Mouse (Mus musculus) embryonic facial prominence, embryonic 14.5 days (tissue): ENCODE results near the gene Samd13. TPM values are rescaled to one million over a fixed set of nuclear protein-coding genes. Genes with fewer than 3 reads are reported as not detected.

Experiments
- ATAC-seq: fragments of 200-750 bp; cut with Nextera tagmentation; 2 replicates; pipeline ENCODE4 v1.8.0; 2017; ENCODE audit warnings: low read depth, moderate number of reproducible peaks, moderate TSS enrichment
- DNase-seq: peaks from one replicate; pipeline ENCODE4 v3.0.0-alpha.2; 2015; ENCODE audit warnings: low spot score
- H3K27ac ChIP-seq: fragments of 300-500 bp; sonication (generic); replicated peaks from 2 replicates; pipeline ENCODE4 v1.5.1; 2014; ENCODE audit warnings: low read depth, mild to moderate bottlenecking, low read length, moderate library complexity
- H3K27me3 ChIP-seq: fragments of 300-500 bp; sonication (generic); replicated peaks from 2 replicates; pipeline ENCODE4 v1.6.1; 2014; ENCODE audit warnings: low read length; ENCODE audit not compliant: control insufficient read depth, insufficient read depth
- H3K36me3 ChIP-seq: fragments of 300-500 bp; sonication (generic); 2 replicates; pipeline ENCODE4 v1.6.1; 2014; ENCODE audit warnings: low read length, mixed read lengths; ENCODE audit not compliant: control insufficient read depth, insufficient read depth
- H3K4me1 ChIP-seq: fragments of 300-500 bp; sonication (generic); 2 replicates; pipeline ENCODE4 v1.6.1; 2014; ENCODE audit warnings: antibody characterized with exemption, low read length; ENCODE audit not compliant: control insufficient read depth, insufficient read depth
- H3K4me2 ChIP-seq: fragments of 300-500 bp; sonication (generic); 2 replicates; pipeline ENCODE4 v1.6.1; 2014; ENCODE audit warnings: low read depth, mild to moderate bottlenecking, low read length, moderate library complexity, mixed read lengths
- H3K4me3 ChIP-seq: fragments of 300-500 bp; sonication (generic); 2 replicates; pipeline ENCODE4 v1.5.1; 2014; ENCODE audit warnings: low read depth, mild to moderate bottlenecking, low read length
- H3K9ac ChIP-seq: fragments of 300-500 bp; sonication (generic); 2 replicates; pipeline ENCODE4 v1.6.1; 2014; ENCODE audit warnings: low read depth, mild to moderate bottlenecking, low read length, moderate library complexity, mixed read lengths
- H3K9me3 ChIP-seq: fragments of 300-500 bp; sonication (generic); 2 replicates; pipeline ENCODE4 v1.6.1; 2016; ENCODE audit warnings: low read length; ENCODE audit not compliant: control insufficient read depth
- WGBS: fragments of 180-500 bp; shearing (Covaris S2); extraction: QIAGEN DNeasy Blood & Tissue Kit; methylation state at CpG from one replicate; pipeline ENCODE4 v1.1.7; 2014; 5-methylcytosine and 5-hydroxymethylcytosine counted together
- polyA plus RNA-seq: library from polyadenylated mRNA; unstranded; fragments of >200 nt; fragmentation: Nextera tagmentation; extraction: Ambion mirVana; gene quantifications from 2 replicates; pipeline ENCODE4 v1.2.1, GENCODE M21; 2014

Gene Samd13
- polyA plus RNA-seq, 1 experiment from 2014 or later: 1.3 TPM

DNA sequence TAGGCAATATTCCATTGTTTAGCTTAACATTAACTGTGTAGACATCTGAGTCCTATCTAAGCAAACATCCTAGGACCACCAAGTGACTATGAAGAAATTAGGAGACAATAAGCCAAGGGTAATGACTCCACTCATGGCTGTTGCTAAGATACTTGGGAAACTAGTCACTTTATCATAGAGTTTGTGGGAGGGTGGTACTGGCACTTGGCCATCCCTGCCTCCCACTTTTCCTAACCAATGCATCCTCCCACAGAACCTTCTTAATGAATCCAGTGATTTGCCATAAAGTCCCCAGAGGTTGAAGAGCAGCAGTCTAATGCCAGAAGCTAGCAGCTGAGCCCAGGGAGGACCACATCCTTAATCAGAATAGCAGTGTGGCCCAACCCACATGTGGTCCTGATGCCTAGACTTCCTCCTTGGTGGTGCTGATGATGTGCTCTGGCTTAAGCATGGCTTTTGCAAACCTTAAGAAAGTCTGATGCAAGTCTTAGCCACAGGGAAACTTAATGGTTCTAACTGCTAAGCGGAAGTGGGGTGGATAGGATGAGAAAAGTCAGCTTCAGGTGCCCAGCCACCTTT, 27.2 kb downstream of the Samd13 start:
- Histone ChIP-seq H3K27me3 (no peaks in the 10 kb centered on the region), H3K27ac (no peak overlapping the region), H3K36me3 (no peaks in the 10 kb centered on the region), H3K4me3 (no peak overlapping the region), H3K9ac (no peak overlapping the region), H3K4me1 (no peaks in the 10 kb centered on the region), H3K4me2 (no peak overlapping the region), H3K9me3 (no peaks in the 10 kb centered on the region)
- ATAC-seq (no peak), DNase-seq (no peak)
- WGBS: 89% methylated on average over 1 of the region's 1 CpGs

DNA sequence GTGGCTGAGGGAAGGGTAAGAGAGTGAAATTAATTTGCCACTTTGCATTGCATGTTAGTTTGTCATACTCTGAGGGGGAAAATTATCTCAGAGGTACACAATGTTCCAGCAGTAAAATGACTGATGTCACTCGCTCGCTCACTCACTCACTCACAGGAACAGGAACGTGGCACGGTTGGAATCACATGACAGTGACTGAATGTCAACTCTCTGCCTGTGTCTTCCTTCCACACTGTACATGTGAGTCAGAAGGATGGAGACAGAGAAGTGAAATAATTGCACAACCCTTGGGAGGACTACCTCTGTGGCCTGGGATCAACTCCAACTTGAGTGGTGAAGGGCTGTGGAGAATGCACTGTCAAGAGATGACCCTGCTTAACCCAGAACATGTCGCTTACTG, 28.0 kb downstream of the Samd13 start:
- no peak overlapping the region for H3K4me3 ChIP-seq
- WGBS: 87% methylated on average over 5 of the region's 5 CpGs
- H3K4me1 ChIP-seq: no peaks in the 10 kb centered on the region
- DNase-seq (no peak), ATAC-seq (no peak)
- no peaks in the 10 kb centered on the region for H3K9me3 ChIP-seq
- H3K27me3 ChIP-seq: no peaks in the 10 kb centered on the region
- H3K27ac ChIP-seq: no peak overlapping the region
- H3K36me3 ChIP-seq: no peaks in the 10 kb centered on the region
- H3K4me2 ChIP-seq: no peak overlapping the region
- no peak overlapping the region for H3K9ac ChIP-seq

DNA sequence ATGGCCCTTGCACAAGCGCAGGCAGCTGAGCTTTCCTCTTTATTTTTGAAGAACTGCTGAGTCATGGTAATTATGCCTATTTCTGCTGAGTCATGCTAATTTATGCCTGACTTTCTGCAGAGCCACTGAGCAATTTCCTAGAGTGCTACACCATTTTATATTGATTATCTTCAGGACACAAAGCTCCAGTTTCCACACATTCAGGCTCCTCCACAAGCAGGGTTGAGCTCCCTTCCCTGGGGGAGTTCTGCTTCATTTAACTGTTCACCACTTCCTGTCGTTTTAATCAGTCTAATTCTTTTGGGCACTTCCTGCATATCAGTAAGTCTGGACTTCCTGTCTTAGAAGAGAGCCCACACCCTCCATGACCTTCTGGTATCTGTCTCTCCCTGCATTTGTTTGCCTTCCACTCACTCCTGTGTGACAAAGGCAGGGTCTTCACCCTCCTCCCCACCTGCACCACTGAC, 30.2 kb downstream of the Samd13 start:
- Histone ChIP-seq H3K9ac (no peak overlapping the region), H3K27ac (no peak overlapping the region), H3K4me1 (no peaks in the 10 kb centered on the region), H3K4me2 (no peak overlapping the region), H3K4me3 (no peak overlapping the region), H3K9me3 (no peaks in the 10 kb centered on the region), H3K36me3 (no peaks in the 10 kb centered on the region), H3K27me3 (no peaks in the 10 kb centered on the region)
- WGBS: 58% methylated on average over 2 of the region's 2 CpGs
- DNase-seq: no peak
- ATAC-seq: no peak

GRCm38 (mm10) chr3:146653692-146654091, 31.7 kb downstream of the Samd13 start:
- H3K27me3 ChIP-seq: no peaks in the 10 kb centered on the region
- no peak for DNase-seq
- H3K9me3 ChIP-seq: no peaks in the 10 kb centered on the region
- H3K4me3 ChIP-seq: no peak overlapping the region
- no peak for ATAC-seq
- no peak overlapping the region for H3K4me2 ChIP-seq
- no peaks in the 10 kb centered on the region for H3K36me3 ChIP-seq
- 58% methylated on average over 6 of the region's 6 CpGs for WGBS
- no peak overlapping the region for H3K9ac ChIP-seq
- H3K4me1 ChIP-seq: 0 out of 2 replicates have a peak, but pooled peaks cover 3% of the 10 kb centered on the region
- no peak overlapping the region for H3K27ac ChIP-seq

DNA sequence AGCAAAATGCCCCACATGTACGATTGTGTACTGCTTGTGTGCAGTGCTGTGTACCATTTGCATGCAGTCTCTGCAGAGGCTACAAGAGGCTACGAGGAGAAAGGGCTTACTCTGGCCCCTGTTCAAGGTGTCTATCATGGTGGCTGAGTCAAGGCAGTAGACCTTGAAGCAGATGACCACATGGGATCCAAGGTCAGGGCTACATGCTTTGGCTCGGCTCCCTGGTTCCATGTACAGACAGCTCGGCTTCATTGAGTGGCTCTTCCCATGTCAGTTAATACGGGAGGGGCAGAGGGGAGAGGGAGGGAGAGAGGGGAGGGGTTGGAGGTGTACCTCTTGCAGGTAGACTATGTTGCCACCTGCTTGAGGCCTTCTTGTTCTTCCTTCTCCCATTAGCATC, 33.0 kb downstream of the Samd13 start:
- ATAC-seq (no peak), DNase-seq (no peak)
- Histone ChIP-seq H3K4me3 (no peak overlapping the region), H3K27me3 (no peaks in the 10 kb centered on the region), H3K4me1 (0 out of 2 replicates have a peak, but pooled peaks cover 3% of the 10 kb centered on the region), H3K9me3 (no peaks in the 10 kb centered on the region), H3K36me3 (no peaks in the 10 kb centered on the region), H3K9ac (no peak overlapping the region), H3K27ac (no peak overlapping the region), H3K4me2 (no peak overlapping the region)
- 85% methylated on average over 5 of the region's 5 CpGs for WGBS

DNA sequence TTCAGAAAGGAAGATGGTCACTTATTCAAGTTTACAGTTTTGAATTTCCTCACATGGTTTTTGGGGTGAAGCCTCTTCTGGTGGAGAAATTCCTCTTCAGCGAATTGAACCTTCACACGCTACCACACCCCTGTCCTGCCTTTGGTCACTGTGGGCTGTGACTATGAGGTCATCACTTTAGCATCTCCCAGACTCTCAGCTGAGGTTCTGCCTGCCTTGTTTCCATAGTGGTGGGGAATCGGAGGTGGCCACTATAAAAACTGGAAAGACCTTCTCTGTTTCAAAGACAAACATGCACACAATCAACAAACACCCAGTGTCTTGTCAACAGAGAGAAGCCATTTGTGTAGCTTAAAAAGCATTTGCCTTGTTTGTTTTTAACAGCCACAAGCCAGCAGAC, 34.2 kb downstream of the Samd13 start, which contains the start of gene 4930503B20Rik:
TSS of gene 4930503B20Rik (minus strand) at position 101 of the 400 bp plus-strand sequence.
- H3K4me3 ChIP-seq: no peak within 1 kb of the TSS
- no peaks in the 10 kb centered on the region for H3K27me3 ChIP-seq
- 0 out of 2 replicates have a peak, but pooled peaks cover 3% of the 10 kb centered on the region for H3K4me1 ChIP-seq
- H3K27ac ChIP-seq: no peak within 1 kb of the TSS
- no peak within 1 kb of the TSS for H3K4me2 ChIP-seq
- H3K9me3 ChIP-seq: no peaks in the 10 kb centered on the region
- no peak for DNase-seq
- ATAC-seq: no peak
- 81% methylated on average over 3 of the region's 3 CpGs for WGBS
- no peak within 1 kb of the TSS for H3K9ac ChIP-seq
- H3K36me3 ChIP-seq: no peaks in the 10 kb centered on the region

- Histone ChIP-seq H3K4me3 (no peak overlapping the region), H3K36me3 (no peaks in the 10 kb centered on the region), H3K27me3 (no peaks in the 10 kb centered on the region), H3K9ac (no peak overlapping the region), H3K4me1 (0 out of 2 replicates have a peak, but pooled peaks cover 3% of the 10 kb centered on the region), H3K9me3 (no peaks in the 10 kb centered on the region), H3K27ac (no peak overlapping the region), H3K4me2 (no peak overlapping the region)
- WGBS: 91% methylated on average over 10 of the region's 10 CpGs
- ATAC-seq: no peak
- DNase-seq: no peak
These were observed 34.7 kb downstream of the Samd13 start for GRCm38 (mm10) chr3:146650716-146651115.

GRCm38 (mm10) chr3:146649311-146649894, 36.0 kb downstream of the Samd13 start:
- Histone ChIP-seq H3K4me3 (no peak overlapping the region), H3K36me3 (no peaks in the 10 kb centered on the region), H3K27me3 (no peaks in the 10 kb centered on the region), H3K9ac (no peak overlapping the region), H3K9me3 (no peaks in the 10 kb centered on the region), H3K4me2 (no peak overlapping the region), H3K4me1 (0 out of 2 replicates have a peak, but pooled peaks cover 3% of the 10 kb centered on the region), H3K27ac (no peak overlapping the region)
- DNase-seq (peak; percentile 14), ATAC-seq (no peak)
- WGBS: 55% methylated on average over 10 of the region's 10 CpGs
